Mouse (Mus musculus) adrenal gland, adult 8-10 months (tissue): Measurements from ENCODE around the gene Disc1. TPM values are rescaled to one million over a fixed set of nuclear protein-coding genes. Genes with fewer than 3 reads are reported as not detected.

Experiments used
- DNase-seq: peaks from one replicate; pipeline ENCODE4 v3.0.0; 2022
- total RNA-seq, 4 experiments: library from RNA; stranded (reverse); gene quantifications; 2 replicates each; pipeline ENCODE4 v1.2.4; 2022

The Disc1 gene
- total RNA-seq, 4 experiments from 2014 or later, result 1.2 to 4.2 (median 2.2) TPM

DNA sequence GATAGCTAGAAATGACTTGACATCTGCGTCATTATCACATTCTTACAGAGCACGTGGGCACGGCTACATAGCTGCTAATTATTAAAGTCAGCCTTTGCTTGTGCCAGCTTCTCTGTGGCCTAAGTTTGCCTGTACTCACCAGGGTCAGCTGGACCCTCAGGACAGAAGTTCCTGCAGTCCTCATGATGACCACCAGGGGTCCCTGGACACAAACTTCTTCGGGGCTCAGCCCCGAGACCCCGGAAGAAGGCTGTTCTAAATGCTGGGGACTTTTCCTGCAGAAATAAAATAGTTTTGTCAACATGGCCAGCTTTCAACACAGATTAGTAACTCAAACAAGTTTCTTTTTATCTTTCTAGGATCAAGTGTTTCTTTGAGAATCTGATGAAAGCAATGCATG lies 74.3 kb downstream of the Disc1 start:
- no peak for DNase-seq

DNA sequence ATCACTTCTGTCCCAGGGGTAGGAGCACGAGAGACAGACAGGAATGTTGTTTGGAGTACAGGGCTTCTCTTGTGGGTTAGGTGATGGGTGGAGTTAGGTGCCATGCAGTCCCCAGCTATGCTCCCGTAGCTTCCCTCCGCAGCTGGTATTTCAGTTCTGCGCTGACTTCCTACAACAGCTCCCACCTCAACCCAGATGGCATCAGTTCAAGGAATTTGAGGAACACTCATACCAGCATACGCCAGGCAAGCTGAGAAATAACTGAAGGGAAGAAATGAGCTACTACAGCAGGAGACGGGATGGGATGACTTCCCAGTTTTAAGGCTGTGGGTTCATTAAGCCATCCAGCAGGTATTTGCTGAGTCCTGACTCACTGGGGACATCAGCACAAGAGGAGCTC lies 76.8 kb downstream of the Disc1 start:
- no peak for DNase-seq

DNA sequence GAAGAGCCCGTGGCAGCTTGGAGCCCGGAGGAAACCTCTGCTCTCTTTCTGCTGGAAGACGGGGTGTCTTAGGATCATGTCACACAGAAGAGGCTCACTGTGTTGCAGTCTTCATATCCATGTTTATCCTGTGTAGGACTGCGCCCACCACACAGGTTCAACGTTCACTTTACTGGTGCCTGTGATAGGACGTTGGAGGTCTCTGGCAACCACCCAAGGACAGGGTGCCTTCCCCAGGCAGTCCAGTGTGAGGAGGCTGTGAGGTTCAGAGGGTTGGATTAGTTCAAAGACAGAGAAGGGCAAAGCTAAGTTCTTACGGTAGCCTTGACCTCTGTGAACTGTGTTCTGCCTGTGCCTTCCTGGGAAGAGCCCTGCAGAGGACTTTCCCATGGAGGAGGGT lies 77.3 kb downstream of the Disc1 start:
- no peak for DNase-seq

DNA sequence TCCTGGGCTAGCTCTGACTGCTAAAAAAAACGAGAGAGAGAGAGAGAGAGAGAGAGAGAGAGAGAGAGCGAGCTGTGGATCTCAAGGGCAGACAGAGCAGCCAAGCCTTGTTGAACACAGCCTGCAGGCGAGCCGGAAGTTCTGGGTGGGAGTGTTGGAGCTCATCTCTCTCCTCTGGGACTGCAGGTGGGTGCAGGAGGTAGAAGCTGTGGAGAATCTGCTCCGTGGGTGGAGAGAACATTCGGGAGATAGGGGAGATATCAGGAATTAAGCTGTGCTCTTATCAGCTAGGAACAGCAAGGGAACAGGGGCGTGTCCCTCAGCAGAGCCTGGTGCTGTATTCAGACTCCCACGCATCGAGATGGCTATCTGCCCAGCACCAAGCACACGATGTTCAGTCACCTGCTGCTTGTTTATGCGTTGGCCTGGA lies 79.7 kb downstream of the Disc1 start:
- peak; percentile 22 for DNase-seq

DNA sequence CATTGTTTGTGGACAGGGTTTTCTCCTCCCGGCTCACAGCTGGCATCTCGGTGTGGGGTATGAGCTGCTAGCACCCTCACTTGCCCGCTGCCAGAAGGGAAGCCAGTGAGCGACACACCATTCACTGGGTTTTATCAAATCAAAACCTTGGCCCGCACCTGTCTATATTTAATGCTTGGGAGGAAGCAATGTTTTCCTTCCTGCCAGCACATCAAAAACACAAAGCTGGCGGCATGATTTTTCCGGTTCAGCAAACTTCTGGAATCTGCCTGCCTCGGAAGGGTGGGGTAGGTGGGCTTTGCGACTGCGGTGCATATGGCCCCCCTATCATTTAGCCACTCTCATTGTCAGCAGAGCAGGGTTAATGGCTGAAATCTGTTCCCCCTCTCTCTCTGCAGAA lies 80.9 kb downstream of the Disc1 start:
- DNase-seq, result no peak

DNA sequence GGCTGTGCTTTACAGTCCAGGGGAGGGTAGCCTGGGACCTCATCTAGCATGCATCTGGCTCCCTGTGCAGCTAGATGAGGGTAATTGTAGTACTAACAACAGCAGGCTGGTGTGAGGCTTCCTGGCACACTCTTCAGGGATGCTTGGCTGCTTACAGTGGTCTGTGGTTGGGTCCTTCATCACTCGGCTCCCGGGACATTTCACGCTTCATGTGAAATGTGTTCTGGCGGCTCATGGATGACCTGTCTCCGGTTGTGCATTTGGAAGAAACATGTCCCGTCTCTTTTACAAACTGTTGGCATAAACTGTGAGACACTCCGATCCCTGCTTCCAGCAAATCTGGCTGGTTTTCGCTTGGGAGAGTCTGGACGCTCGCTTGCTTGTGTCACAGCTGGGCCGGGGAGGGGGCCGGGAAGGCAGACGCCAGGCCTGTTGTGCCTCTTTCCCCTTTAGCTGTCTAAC lies 85.7 kb downstream of the Disc1 start:
- DNase-seq, result no peak

DNA sequence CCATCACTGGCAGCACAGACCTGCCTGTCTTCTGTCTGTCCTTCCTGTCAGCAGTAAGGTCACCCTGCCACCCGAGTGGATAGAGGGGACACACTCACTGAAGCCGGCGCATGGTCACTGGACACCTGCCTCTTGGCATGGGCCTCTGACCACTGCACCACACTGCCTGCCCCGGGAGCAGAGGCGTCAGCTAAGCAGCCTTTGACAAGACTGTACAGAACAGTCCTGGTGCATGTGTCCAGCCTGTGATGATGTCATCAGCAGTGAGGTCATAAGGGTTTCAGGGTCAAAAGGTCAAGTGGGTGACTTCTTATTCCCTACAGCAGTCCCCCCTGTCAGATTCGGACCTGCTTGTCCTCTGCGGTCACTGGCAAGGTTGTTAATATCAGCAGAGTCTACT lies 87.0 kb downstream of the Disc1 start:
- DNase-seq, result no peak

DNA sequence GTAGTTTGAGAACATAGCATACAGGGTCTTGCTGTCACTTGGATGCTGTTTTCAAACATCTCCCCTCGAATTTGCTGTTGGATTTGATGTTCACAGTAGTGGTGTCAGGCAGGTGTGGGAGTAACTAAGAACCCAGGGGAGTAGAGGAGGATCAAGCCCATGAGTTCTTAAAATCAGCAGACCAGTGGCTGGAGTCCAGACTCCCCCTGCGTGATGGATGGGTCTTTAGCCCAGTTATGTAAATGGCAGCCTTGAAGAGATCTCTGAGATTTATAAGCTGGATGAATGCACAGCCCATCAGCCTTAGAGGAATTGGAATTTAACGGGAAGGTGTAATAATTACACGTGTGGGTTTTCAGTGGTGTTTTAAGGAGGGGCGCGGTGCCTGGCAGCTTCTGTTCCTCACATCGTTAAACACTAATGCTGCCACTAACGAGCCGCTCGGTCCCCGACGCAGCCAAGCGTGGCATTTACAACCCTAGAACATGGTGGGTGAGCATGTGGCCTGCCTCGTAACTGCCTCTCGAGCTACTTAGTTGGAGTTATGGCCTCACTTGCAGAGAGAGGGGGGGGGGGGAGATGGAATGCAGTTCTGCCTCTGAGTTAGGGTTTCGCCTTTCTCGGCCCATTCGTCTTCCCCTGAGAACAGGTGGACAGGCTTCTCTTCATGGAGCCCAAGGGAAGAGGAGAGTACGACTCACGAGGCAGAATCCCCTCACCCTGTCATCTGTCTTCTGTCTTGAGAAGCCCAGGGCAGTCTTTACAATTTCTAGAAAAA lies 103.1 kb downstream of the Disc1 start:
- DNase-seq, result no peak

DNA sequence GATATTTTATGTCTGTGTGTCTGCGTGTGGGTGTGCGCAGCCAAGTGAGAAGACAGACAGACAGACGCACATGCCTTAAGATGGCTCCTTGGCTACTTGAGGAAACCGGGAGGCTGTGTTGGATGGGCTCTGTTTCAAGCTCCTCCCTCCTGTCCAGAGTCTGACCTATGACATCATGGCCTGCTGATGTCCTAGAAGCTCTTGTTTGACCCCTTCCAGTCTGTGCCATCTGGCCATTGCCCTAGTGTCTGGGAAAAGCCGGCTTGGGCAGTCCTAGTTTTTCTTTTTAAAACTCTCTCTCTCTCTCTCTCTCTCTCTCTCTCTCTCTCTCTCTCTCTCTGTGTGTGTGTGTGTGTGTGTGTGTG lies 103.6 kb downstream of the Disc1 start:
- no peak for DNase-seq

DNA sequence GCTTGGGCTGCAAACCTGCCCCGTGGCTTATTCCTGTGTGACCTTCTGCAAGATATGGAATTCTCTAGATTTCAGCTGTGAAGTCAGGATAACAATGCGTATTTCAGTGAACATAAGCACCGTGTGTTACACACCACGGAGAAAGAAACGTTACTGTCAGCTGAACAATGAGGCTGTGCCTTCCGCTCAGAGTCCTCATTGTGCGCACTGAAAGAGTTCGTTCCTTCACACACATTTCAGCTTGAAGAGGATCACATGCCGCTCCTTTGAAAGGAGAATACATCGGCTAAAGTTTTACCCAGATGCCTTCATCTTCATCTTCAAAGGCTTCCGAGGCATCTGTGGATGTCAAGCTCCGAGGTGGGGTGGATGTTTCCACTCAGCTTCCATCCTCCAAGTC lies 105.4 kb downstream of the Disc1 start:
- DNase-seq, result no peak

DNA sequence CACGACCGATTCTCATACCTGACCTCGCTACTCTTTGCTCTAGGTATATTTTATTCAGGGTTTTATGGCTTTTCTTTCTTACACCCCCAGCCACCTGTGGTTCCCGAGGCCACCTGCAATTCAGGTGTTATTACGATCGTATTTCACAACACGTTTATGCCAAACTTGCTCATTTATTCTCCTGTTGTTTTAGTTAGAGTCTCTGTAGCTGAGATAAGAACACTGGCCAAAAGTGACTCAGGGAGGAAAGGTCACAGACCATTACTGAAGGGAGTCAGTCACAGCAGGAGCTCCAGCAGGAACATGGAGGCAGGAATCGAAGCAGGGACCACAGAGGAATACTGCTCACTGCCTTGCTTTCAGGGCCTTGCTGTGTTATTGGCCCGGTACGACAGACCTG lies 109.5 kb downstream of the Disc1 start:
- no peak for DNase-seq

DNA sequence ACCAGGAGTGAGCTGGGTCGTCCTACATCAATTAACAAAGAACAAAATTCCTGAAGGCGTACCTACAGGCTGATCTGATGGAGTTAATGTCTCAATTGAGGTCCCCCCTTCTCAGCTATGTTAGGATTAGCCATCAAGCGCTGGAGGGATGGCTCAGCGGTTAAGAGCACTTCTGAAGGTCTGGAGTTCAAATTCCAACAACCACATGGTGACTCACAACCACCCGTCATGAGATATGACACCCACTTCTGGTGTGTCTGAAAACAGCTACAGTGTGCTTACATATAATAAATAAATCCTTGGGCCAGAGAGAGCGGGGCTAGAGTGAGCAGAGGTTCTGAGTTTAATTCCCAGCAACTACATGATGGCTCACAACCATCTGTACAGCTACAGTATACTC lies 109.9 kb downstream of the Disc1 start:
- DNase-seq, result no peak

DNA sequence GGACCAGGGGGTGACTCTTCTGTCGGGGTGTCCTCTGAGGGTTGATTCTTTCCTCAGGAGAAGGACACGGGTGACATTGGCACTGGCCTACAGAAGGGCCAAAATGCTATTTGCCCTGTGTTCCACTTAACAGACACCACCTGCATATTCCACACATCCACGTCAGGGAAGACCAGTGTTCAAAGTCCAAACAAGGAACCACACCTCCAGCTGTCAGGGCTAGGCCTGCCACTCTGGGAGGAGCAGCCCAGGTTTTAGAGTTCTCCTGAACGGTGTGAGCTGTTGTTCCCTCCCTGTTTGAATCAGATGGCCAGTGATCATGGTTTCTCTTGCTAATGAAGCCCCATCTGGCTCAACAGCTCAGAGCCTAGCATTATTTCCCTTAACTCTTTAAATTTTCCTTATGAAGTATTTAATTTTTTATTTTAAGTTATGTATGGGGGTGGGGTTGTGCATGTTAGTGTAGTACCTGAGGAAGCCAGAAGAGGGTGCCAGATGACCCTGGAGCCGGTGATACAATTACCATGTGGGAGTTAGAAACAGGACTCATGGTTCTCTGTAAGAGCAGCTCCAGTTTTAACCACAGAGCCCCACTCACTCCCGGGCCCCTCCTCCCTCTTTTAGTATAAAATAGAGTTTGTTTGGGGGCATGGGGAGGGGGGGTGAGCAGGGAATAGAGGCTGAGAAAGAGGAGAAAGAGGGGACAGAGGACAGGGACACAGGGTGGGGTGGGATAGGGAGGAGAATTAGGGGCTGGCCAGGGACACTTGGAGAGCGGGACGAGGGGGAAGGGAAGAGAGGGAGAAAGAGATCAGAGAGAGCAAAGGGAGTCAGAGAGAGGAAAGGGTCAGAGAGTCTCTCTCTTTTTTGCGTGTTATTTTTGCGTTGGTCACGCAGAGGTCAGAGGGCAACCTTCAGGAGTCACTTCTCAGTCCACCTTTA lies 111.8 kb downstream of the Disc1 start:
- no peak for DNase-seq

DNA sequence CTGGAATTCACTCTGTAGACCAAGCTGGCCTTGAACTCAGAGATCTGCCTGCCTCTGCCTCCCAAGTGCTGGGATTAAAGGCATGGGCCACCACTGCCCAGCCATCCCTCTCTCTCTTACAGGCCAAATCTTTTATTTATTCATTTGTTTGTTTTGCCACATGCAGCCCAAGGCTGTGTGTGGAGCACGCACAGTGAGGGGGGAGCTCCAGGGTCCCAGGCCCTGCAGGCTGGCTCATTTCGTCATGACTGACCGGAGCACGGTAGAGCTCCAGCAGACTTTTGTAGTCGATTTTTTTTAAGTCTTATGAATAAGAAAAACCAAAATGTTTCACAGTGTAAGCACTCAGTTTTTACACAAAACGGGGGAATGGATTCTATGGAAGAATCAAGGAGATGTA lies 112.5 kb downstream of the Disc1 start:
- no peak for DNase-seq

DNA sequence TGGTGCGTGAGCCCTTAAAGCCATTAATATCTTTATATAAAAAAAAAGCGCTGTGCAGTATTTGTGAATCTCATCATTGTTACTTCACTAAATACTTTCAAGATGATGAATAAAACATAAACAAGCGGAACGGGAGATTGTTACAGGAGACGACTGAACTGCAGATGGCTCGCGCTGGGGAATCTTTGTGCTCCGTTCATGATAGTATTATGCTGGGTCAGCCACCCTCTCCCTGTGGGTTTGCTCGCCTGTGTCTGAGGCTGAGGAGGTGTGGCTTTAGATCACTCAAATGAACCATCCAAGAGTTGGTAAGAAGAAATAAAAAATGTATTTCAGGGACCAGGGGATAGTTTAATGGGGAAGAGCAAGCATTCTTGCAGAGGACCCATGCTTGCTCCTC lies 113.0 kb downstream of the Disc1 start:
- DNase-seq, result no peak

DNA sequence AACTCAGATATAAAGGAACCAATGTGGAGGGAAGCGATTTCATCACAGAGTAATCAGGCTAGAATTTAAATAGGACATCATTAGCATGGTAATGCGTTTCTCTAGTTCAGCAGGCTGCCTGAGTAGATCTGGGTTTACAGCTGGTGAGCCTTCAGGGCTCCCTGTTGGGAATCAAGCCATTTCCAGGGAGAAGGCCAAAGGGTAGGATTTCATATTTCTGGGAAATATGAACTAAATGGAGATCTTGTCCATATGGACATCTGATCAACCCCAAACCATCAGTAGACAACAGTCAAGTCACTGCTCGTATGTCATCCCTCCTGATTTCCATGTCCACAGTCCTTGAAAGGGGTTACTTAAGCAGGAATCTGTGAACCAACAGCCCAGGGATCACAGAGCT lies 115.6 kb downstream of the Disc1 start:
- DNase-seq, result no peak

DNA sequence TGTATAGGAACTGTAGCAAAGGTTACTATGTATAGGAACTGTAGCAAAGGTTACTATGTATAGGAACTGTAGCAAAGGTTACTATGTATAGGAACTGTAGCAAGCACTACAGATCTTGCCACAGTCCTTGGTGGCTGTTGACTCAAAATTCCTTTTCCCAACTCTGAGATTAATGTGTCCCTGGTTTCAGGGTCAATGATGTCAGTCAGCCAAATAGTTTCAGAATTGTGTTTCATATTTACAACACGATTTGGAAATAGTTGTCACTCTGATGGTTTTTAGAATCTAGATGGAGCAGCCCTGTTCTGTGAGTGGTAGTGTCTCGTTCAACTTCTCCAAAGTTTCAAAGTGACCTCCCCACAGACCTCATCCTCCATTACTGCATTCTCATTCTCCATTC lies 117.5 kb downstream of the Disc1 start:
- DNase-seq, result no peak

DNA sequence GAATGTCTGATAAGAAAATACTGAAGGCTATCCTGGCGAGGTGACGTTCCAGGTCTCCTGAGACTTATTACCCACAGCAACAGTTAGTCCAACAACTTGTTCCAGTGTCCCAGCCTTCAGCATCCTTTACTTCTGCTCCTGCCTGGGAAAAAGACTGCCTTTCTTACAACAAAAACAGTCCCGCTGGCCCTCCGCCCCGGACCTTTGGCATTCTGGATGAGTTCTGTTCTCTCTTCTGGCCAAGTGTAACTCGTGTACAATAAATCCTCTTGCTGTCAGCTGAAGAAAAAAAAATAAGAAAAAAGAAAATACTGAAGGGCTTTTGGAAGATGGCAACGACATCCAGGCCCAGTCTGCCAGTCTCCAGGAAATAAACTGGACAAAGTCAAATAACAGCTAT lies 120.2 kb downstream of the Disc1 start:
- DNase-seq, result peak; percentile 56

DNA sequence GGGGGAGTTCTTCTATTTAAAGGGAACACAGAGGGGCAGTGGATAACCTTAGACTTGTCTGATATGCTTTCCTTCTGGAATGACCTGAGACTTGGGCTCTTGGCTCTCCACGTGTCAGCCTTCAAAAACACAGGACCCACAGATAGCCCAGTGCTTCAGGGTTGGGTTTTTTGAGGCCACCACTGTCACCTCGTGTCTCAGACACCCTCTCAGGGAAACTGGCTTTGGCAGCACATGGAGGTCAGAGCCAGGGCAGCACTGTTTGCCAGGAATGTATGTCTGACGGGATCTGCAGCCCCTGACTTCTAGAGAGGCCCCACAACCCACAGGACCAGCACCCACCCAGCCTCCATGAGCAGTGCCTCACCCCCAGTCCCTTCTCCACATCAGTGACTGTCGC lies 120.9 kb downstream of the Disc1 start:
- no peak for DNase-seq

DNA sequence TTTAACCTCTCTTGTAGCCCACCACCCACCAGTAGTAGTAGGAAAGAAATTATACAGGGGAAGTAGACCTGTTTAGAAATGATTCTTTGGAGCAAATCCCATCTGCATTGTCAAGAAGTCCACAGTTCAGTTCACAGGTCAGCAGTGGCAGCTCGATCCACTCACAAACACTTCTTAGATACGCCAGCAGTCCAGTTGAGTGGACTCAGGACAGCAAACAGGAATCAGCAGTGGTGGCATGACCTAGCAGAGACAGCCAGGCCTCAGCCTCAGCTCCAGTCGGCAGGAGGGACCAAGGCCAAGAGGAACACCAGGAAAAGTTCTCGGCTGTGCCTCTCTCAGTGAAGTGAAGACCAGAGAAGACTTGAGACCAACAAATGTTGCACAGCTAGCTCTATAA lies 121.7 kb downstream of the Disc1 start:
- no peak for DNase-seq

DNA sequence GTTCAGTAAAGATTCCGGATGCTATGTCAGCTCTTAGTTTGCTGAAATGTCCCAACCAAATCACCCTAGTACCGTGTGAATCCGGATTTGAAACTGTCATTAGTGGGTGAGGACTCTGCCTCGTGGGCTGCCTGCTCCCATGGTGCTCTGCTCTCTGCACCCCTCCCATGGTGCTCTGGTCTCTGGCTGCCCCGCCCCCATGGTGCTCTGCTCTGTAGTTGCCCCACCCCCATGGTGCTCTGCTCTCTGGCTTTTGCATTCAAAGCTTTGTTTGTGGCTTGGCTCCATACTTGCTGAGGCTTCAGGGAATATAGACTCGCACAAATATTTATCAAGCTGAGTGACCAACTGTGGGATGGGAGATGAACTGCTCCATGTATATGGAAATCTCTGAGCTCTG lies 123.1 kb downstream of the Disc1 start:
- DNase-seq, result no peak

DNA sequence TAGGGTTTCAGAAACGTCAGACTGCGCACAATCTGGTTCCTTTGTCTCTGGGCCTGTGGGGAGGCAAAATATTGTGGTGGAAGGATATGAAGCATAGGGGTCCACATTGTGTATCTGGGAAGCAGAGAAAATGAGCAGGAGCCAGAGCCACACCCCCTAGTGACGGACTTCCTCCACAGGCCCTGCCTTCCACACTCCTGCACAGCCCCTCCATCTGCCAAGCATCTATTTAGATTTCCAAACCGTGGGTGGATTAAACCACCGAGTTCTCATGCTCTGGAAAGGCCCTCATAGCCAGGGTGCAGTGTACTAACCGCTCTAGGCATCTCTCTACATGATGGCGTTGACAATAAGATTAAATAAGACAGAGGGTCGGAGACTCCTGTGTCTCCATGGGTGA lies 124.0 kb downstream of the Disc1 start:
- no peak for DNase-seq

DNA sequence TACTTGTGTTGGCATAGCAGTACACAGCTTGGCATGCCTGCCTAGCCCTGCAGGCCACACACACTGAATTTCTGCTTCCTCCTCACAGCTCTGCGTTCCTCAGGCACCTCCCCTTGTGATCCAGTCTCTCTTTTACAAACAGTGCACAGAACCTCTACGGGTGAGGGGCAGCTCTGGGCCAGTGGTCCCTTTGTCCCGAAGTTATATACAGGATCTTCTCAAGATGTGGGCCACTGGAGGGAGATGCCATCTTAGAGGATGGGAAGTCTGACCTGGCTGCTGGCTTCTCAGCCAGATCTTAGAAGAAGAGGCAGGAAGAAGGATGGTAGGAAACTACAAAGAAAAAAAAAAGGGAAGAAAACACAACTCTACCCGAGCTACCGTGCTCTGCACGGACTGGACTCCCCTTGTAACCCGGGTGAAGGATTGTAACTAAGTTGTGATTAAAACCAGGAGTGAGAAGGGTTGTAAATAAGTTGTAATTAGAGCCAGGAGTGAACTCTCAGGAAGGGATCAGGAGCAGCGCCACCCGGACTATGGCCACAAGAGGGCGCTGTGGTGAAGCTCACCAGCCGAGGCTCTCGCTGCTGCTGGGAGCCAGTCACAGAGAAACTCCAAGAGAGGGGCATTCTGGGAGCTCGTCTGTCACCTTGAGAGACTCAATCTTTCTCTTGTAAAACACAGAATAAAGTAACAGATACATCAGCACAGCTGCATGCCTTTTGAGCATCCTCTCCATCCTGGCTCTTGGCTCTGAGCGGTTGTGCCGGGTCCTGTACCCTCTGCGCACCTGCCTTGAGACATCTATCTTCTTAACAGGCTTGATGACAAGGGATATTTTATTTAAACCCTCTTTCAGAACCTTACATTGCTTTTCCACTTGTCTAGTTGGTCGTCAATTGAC lies 129.8 kb downstream of the Disc1 start:
- peak; percentile 73 for DNase-seq
